Mouse (Mus musculus) limb, embryonic 14.5 days (tissue): ENCODE data around the gene a. TPM values are rescaled to one million over a fixed set of nuclear protein-coding genes. Genes with fewer than 3 reads are reported as not detected.

Experiments used
- ATAC-seq: fragments of 200-750 bp; cut with Nextera tagmentation; 2 replicates; pipeline ENCODE4 v1.8.0; 2017; ENCODE audit warnings: low read depth, moderate number of reproducible peaks, moderate TSS enrichment; ENCODE audit not compliant: low FRiP score
- DNase-seq: peaks from one replicate; pipeline ENCODE4 v3.0.0-alpha.2; 2015; ENCODE audit warnings: low spot score
- H3K27ac ChIP-seq: fragments of 300-500 bp; sonication (generic); replicated peaks from 2 replicates; pipeline ENCODE4 v1.5.1; 2014; ENCODE audit warnings: low read depth, mild to moderate bottlenecking, low read length, moderate library complexity, mixed read lengths
- H3K27me3 ChIP-seq: fragments of 300-500 bp; sonication (generic); 2 replicates; pipeline ENCODE4 v1.6.1; 2014; ENCODE audit warnings: low read length, mixed read lengths; ENCODE audit not compliant: control insufficient read depth, insufficient read depth
- H3K36me3 ChIP-seq: fragments of 300-500 bp; sonication (generic); 2 replicates; pipeline ENCODE4 v1.6.1; 2014; ENCODE audit warnings: mild to moderate bottlenecking, low read length, moderate library complexity, mixed read lengths; ENCODE audit not compliant: control insufficient read depth, insufficient read depth
- H3K4me1 ChIP-seq: fragments of 300-500 bp; sonication (generic); 2 replicates; pipeline ENCODE4 v1.6.1; 2014; ENCODE audit warnings: antibody characterized with exemption, low read length, mixed read lengths; ENCODE audit not compliant: control insufficient read depth, insufficient read depth
- H3K4me2 ChIP-seq: fragments of 300-500 bp; sonication (generic); replicated peaks from 2 replicates; pipeline ENCODE4 v1.6.1; 2014; ENCODE audit warnings: low read depth, mild to moderate bottlenecking, low read length, moderate library complexity; ENCODE audit not compliant: severe bottlenecking
- H3K4me3 ChIP-seq: fragments of 300-500 bp; sonication (generic); replicated peaks from 2 replicates; pipeline ENCODE4 v1.5.1; 2014; ENCODE audit warnings: low read length
- H3K9ac ChIP-seq: fragments of 300-500 bp; sonication (generic); 2 replicates; pipeline ENCODE4 v1.6.1; 2014; ENCODE audit warnings: mild to moderate bottlenecking, low read depth, low read length, moderate library complexity; ENCODE audit not compliant: severe bottlenecking
- H3K9me3 ChIP-seq: fragments of 300-500 bp; sonication (generic); 2 replicates; pipeline ENCODE4 v1.6.1; 2016; ENCODE audit warnings: low read length; ENCODE audit not compliant: control insufficient read depth
- POLR2A ChIP-seq: fragments of 200-500 bp; IDR thresholded peaks from 2 replicates; pipeline ENCODE4 v1.8.0; 2012; ENCODE audit warnings: inconsistent platforms, mild to moderate bottlenecking, moderate library complexity, borderline replicate concordance; ENCODE audit not compliant: insufficient read depth, insufficient read length; ENCODE audit errors: extremely low read depth
- WGBS: fragments of 180-500 bp; shearing (Covaris S2); extraction: QIAGEN DNeasy Blood & Tissue Kit; methylation state at CpG from one replicate; pipeline ENCODE4 v1.1.7; 2014; 5-methylcytosine and 5-hydroxymethylcytosine counted together
- polyA plus RNA-seq, 2 experiments: library from polyadenylated mRNA; depleted of rRNA in 1 of 2; stranded (reverse) in 1 of 2; unstranded in 1 of 2; fragments of >200 nt; fragmentation: Nextera tagmentation in 1 of 2; extraction: Ambion mirVana in 1 of 2; gene quantifications; 2 replicates each; pipeline versions ENCODE4 v1.2.1 to v1.2.3; 2012 to 2014

The a gene
- polyA plus RNA-seq, 2 experiments = 19.9 to 54.5 TPM

DNA sequence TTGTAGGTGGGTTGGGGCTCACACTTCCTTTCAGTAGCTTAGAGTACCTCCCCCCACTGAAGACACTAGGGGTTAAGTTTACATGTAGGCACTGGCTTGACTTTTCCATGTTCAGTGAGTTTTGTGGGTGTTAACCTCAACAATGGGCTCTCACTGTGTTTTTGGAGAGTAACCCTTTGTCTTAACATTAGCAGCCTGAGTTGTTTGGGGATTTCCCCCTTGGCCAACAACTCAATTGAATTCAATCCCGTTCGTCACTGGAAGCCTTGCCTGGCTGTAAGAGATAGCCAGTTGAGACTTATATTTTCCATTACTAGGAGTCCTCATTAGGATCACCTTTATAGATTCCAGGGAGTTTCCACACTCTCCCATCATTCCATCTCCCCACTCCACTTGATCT is 45.3 kb downstream of the a start:
- peaks cover 20% of the 10 kb centered on the region for H3K9me3 ChIP-seq
- no peak overlapping the region for H3K27ac ChIP-seq
- H3K4me2 ChIP-seq = no peak overlapping the region
- no peak for TF ChIP-seq POLR2A
- no peak overlapping the region for H3K4me3 ChIP-seq
- DNase-seq = no peak
- ATAC-seq = no peak
- H3K36me3 ChIP-seq = peaks cover 5% of the 10 kb centered on the region; the same call in 1 of the 2 replicates
- H3K4me1 ChIP-seq = no peaks in the 10 kb centered on the region
- no peak overlapping the region for H3K9ac ChIP-seq
- WGBS = 96% methylated on average over 2 of the region's 2 CpGs
- no peaks in the 10 kb centered on the region for H3K27me3 ChIP-seq

DNA sequence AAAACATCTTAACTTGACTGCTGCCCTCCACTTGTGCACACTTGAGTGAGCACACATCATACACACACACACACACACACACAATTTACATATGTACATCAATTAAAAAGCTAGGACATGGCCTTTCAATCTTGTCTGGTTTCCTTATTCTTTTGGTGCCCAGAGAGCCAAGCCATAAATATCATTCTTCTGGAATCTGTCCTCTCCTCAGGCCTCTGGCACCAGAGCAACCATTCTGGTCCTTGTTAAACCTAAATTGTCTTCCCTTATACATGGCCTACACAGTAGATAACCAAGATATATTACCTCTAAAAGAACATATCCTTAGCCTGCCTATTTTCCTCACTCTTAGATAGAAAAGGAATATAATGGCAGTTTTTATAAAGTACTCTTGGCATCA is 56.9 kb downstream of the a start:
- H3K4me3 ChIP-seq = no peak overlapping the region
- no peaks in the 10 kb centered on the region for H3K4me1 ChIP-seq
- peaks cover 9% of the 10 kb centered on the region for H3K36me3 ChIP-seq
- no peaks in the 10 kb centered on the region for H3K27me3 ChIP-seq
- TF ChIP-seq POLR2A = no peak
- no peak for ATAC-seq
- H3K27ac ChIP-seq = no peak overlapping the region
- H3K4me2 ChIP-seq = no peak overlapping the region
- no peak for DNase-seq
- H3K9ac ChIP-seq = no peak overlapping the region
- H3K9me3 ChIP-seq = no peaks in the 10 kb centered on the region

DNA sequence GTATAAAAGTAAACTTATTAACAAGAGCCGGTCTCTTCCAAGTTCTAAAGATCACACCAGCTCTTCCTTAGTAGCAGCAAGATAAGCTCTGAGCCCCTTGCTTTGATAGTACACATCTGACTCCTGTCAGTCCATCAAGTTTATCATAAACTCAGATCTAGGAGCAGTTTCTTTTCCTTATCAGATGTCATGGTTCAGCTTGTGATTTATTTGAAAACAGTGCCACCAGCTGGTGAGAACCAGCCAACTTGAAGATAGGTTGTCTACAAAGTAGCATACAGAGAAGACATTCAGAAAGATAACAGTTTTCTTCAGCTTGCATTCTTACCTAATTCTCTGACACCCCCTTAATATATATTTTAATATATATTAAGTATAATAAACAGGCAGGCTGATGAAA is 64.2 kb downstream of the a start:
- no peak for TF ChIP-seq POLR2A

DNA sequence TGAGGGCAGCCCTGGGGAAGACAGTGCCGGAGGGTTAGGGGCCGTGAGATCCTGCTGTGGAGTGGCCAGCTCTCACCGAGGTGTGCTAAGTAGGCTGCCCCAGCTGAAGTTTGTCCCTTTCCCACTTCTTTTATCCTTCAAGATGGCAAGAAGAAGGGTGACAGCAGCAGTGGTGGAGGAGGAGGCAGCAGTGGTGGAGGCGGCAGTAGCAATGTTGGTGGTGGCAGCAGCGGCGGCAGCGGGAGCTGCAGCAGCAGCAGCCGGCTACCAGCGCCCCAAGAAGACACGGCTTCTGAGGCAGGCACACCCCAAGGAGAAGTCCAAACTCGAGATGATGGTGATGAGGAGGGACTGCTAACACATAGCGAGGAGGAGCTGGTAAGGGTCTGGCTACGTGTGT is 72.5 kb downstream of the a start:
- Histone ChIP-seq H3K4me1 (no peaks in the 10 kb centered on the region), H3K9ac (no peak overlapping the region), H3K9me3 (no peaks in the 10 kb centered on the region), H3K27me3 (no peaks in the 10 kb centered on the region), H3K27ac (no peak overlapping the region), H3K36me3 (peaks cover 90% of the 10 kb centered on the region), H3K4me3 (no peak overlapping the region), H3K4me2 (no peak overlapping the region)
- 93% methylated on average over 13 of the region's 13 CpGs for WGBS
- no peak for TF ChIP-seq POLR2A
- ATAC-seq (no peak), DNase-seq (no peak)

More for the DNA sequence above, 64.2 kb downstream of the a start:
- DNase-seq = peak; percentile 45
- 92% methylated on average over 1 of the region's 1 CpGs for WGBS
- no peak overlapping the region for H3K9ac ChIP-seq
- no peak overlapping the region for H3K4me2 ChIP-seq
- H3K4me1 ChIP-seq = no peaks in the 10 kb centered on the region
- H3K27me3 ChIP-seq = no peaks in the 10 kb centered on the region
- ATAC-seq = no peak
- peaks cover 33% of the 10 kb centered on the region for H3K36me3 ChIP-seq
- no peaks in the 10 kb centered on the region for H3K9me3 ChIP-seq
- H3K4me3 ChIP-seq = no peak overlapping the region
- no peak overlapping the region for H3K27ac ChIP-seq

DNA sequence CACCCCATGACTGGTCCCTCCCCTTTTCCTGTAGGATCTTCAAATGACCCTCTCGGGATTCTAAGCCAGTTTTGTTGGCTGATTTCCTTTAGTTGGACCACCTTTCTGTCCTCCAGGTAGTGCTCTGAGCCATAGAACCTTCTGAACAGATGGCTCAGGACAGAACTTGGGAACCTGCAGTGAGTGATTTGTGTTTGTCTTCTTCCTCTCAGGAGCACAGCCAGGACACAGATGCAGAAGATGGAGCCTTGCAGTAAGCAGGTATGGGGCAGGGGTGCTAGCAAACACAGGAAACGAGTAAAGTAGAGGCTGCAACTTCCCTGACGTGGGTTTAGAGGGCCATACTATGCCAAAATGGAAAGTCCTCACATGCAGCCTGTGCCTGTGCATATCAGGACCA is 74.5 kb downstream of the a start:
- no peak for TF ChIP-seq POLR2A
- 70% methylated on average over 3 of the region's 3 CpGs for WGBS
- Histone ChIP-seq H3K4me2 (no peak overlapping the region), H3K4me3 (no peak overlapping the region), H3K36me3 (peaks cover 91% of the 10 kb centered on the region), H3K4me1 (no peaks in the 10 kb centered on the region), H3K27me3 (no peaks in the 10 kb centered on the region), H3K27ac (no peak overlapping the region), H3K9ac (no peak overlapping the region), H3K9me3 (no peaks in the 10 kb centered on the region)
- DNase-seq (no peak), ATAC-seq (no peak)

DNA sequence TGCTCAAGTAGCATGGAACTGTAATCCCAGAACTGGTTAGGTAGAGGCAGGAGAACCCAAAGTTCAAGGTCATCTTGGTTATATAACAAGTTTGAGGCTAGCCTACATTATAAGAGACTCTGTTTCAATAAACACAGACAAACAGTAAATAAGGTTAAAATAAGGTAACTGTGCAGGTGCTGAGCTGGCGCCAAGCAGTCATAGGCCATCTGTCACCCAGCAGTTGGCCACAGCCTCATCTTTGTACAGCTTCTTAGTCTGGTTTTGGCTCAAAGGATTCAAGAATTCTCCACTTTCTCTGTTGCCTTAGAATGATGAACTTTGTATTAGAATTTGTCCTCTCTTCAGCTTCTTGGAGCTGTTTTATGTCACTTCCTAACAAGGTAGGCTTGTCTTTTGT is 76.9 kb downstream of the a start:
- DNase-seq (no peak), ATAC-seq (no peak)
- Histone ChIP-seq H3K4me1 (no peaks in the 10 kb centered on the region), H3K4me2 (no peak overlapping the region), H3K27me3 (no peaks in the 10 kb centered on the region), H3K4me3 (no peak overlapping the region), H3K9ac (no peak overlapping the region), H3K27ac (no peak overlapping the region), H3K36me3 (peaks cover 88% of the 10 kb centered on the region), H3K9me3 (no peaks in the 10 kb centered on the region)
- TF ChIP-seq POLR2A = no peak
- 91% methylated on average over 1 of the region's 1 CpGs for WGBS
